Mouse (Mus musculus) embryonic facial prominence, embryonic 11.5 days (tissue): ENCODE data around the gene Mrpl51. TPM values are rescaled to one million over a fixed set of nuclear protein-coding genes. Genes with fewer than 3 reads are reported as not detected.

Experiments used
- ATAC-seq: fragments of 200-750 bp; cut with Nextera tagmentation; replicated peaks from 2 replicates; pipeline ENCODE4 v1.8.0; 2017; ENCODE audit warnings: low read depth; ENCODE audit not compliant: insufficient number of reproducible peaks, low FRiP score, low TSS enrichment
- DNase-seq: peaks from one replicate; pipeline ENCODE4 v3.0.0-alpha.2; 2015; ENCODE audit warnings: low spot score
- H3K27ac ChIP-seq: fragments of 300-500 bp; sonication (generic); replicated peaks from 2 replicates; pipeline ENCODE4 v1.5.1; 2014; ENCODE audit warnings: mild to moderate bottlenecking, low read depth, low read length, control low read depth
- H3K27me3 ChIP-seq: fragments of 300-500 bp; sonication (generic); 2 replicates; pipeline ENCODE4 v1.6.1; 2014; ENCODE audit warnings: mild to moderate bottlenecking, low read length, moderate library complexity, mixed read lengths; ENCODE audit not compliant: control insufficient read depth, insufficient read depth
- H3K36me3 ChIP-seq: fragments of 300-500 bp; sonication (generic); replicated peaks from 2 replicates; pipeline ENCODE4 v1.6.1; 2014; ENCODE audit warnings: low read depth, mild to moderate bottlenecking, low read length, moderate library complexity, mixed read lengths; ENCODE audit not compliant: control insufficient read depth, insufficient read depth
- H3K4me1 ChIP-seq: fragments of 300-500 bp; sonication (generic); 2 replicates; pipeline ENCODE4 v1.6.1; 2014; ENCODE audit warnings: low read length, mixed read lengths; ENCODE audit not compliant: control insufficient read depth, insufficient read depth
- H3K4me2 ChIP-seq: fragments of 300-500 bp; sonication (generic); 2 replicates; pipeline ENCODE4 v1.6.1; 2014; ENCODE audit warnings: low read depth, mild to moderate bottlenecking, control low read depth, low read length, moderate library complexity
- H3K4me3 ChIP-seq: fragments of 300-500 bp; sonication (generic); 2 replicates; pipeline ENCODE4 v1.5.1; 2014; ENCODE audit warnings: low read depth, low read length, control low read depth
- H3K9ac ChIP-seq: fragments of 300-500 bp; sonication (generic); replicated peaks from 2 replicates; pipeline ENCODE4 v1.6.1; 2014; ENCODE audit warnings: mild to moderate bottlenecking, control low read depth, low read length
- H3K9me3 ChIP-seq: fragments of 300-500 bp; sonication (generic); replicated peaks from 2 replicates; pipeline ENCODE4 v1.6.1; 2016; ENCODE audit warnings: mild to moderate bottlenecking, low read length, inconsistent platforms, mixed read lengths; ENCODE audit not compliant: control insufficient read depth
- WGBS: fragments of 180-500 bp; shearing (Covaris S2); extraction: QIAGEN DNeasy Blood & Tissue Kit; methylation state at CpG from one replicate; pipeline ENCODE4 v1.1.7; 2014; 5-methylcytosine and 5-hydroxymethylcytosine counted together
- polyA plus RNA-seq: library from polyadenylated mRNA; unstranded; fragments of >200 nt; fragmentation: Nextera tagmentation; extraction: Ambion mirVana; gene quantifications from 2 replicates; pipeline ENCODE4 v1.2.1, GENCODE M21; 2014

Gene Mrpl51
- polyA plus RNA-seq, 1 experiment from 2014 or later: 205 TPM

DNA sequence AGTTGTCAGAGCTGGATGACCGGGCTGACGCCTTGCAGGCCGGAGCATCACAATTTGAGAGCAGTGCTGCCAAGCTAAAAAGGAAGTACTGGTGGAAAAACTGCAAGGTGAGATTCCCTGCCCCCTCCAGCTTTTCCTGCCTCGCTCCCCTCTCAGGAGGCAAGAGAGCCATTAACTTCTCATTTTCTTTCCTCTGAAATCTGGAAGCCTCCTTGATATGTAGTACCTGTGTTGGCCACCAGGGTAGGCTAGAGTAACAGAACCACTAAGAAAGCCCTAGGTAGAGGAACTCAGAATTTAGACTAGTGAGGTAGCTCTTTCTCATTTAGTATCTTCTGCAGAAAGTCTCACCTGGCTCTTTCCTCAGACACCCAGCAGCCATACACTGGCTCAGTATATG is 27.4 kb downstream of the Mrpl51 start:
- no peak overlapping the region for H3K27ac ChIP-seq
- H3K36me3 ChIP-seq: no peaks in the 10 kb centered on the region
- DNase-seq (peak; percentile 74), ATAC-seq (no peak)
- H3K4me2 ChIP-seq: no peak overlapping the region
- WGBS: 67% methylated on average over 4 of the region's 4 CpGs
- H3K4me3 ChIP-seq: no peak overlapping the region
- H3K9me3 ChIP-seq: no peaks in the 10 kb centered on the region
- H3K4me1 ChIP-seq: no peaks in the 10 kb centered on the region
- peaks cover 2% of the 10 kb centered on the region; the same call in 1 of the 2 replicates for H3K27me3 ChIP-seq
- no peak overlapping the region for H3K9ac ChIP-seq

DNA sequence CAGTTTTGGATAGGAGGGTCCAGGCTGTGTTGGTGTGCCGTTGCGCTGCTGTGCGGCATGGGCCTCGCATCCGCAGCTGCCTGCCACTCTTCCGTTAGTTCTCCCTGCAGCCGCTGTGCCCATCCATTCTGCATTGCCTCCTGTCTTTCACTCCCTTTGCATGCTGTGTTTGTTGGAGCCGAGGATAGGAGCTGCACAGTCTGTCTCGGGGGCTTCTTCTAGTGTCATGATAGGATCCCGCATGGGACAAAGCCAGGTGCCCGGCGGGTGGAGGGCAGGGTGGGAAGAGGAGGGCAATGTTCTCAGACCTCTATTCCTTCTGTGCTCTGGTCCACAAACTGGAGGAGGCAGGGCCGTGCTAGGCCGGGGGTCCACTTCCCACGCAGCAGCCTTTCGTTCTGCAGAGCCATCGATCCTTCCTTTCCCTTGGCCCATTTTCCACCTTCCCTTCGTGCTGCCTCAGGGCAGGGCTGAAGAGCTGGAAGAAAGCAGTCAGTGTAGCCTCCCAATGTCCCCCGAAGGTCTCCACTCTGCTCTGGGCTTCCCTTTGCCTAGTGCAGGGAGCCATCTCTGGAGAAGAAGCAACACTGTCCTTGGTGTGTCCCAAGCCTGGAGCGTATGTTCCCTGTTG is 29.6 kb downstream of the Mrpl51 start:
- Histone ChIP-seq H3K36me3 (no peaks in the 10 kb centered on the region), H3K4me2 (no peak overlapping the region), H3K27me3 (peaks cover 2% of the 10 kb centered on the region; the same call in 1 of the 2 replicates), H3K4me1 (no peaks in the 10 kb centered on the region), H3K4me3 (no peak overlapping the region), H3K9me3 (no peaks in the 10 kb centered on the region), H3K27ac (no peak overlapping the region), H3K9ac (no peak overlapping the region)
- ATAC-seq: no peak
- 89% methylated on average over 20 of the region's 20 CpGs for WGBS
- DNase-seq: no peak

DNA sequence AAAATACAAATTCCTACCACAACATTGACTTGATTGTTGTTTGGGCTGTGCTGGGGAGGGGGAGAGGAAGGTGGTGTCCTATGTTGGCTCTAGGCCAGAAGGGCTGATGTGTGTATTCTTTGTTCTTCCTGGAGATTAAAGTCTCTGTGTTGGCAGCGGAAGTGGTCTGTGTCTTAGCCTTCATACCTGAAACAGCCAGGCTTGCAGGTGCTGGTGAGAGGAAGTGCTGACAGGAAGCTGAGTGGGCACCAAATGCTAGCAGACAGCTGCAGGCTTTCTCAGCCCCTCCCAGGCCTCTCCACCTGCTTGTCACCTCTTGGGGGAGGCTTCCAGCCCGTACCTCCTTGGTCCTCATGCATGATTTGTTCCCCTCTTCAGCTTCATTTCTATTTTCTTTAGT is 30.5 kb downstream of the Mrpl51 start:
- Histone ChIP-seq H3K9ac (no peak overlapping the region), H3K4me2 (no peak overlapping the region), H3K4me3 (no peak overlapping the region), H3K36me3 (no peaks in the 10 kb centered on the region), H3K27ac (no peak overlapping the region), H3K9me3 (no peaks in the 10 kb centered on the region), H3K4me1 (no peaks in the 10 kb centered on the region), H3K27me3 (no peaks in the 10 kb centered on the region)
- WGBS: 69% methylated on average over 2 of the region's 2 CpGs
- ATAC-seq: no peak
- no peak for DNase-seq

DNA sequence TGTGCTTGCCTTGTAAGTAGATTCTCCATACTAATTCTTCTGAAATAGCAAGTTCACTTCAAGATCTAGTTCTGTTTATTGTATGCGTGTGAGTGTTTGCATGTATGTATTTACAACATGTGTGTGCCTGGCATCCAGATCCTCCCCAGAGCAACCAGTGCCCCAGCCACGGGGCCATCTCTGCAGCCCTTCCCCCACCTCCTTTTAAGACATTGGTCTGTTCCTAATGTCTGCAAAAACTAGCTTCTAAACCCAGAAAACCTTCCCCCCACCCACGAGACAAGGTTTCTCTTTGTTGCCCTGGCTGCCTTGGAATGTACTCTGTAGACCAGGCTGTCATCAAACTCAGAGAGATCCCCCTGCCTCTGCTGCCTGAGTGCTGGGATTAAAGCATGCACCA is 31.0 kb downstream of the Mrpl51 start:
- ATAC-seq: no peak
- WGBS: 77% methylated on average over 3 of the region's 3 CpGs
- H3K27me3 ChIP-seq: no peaks in the 10 kb centered on the region
- H3K36me3 ChIP-seq: no peaks in the 10 kb centered on the region
- H3K4me1 ChIP-seq: no peaks in the 10 kb centered on the region
- H3K9me3 ChIP-seq: no peaks in the 10 kb centered on the region
- H3K9ac ChIP-seq: no peak overlapping the region
- H3K4me2 ChIP-seq: no peak overlapping the region
- DNase-seq: no peak
- H3K4me3 ChIP-seq: no peak overlapping the region
- H3K27ac ChIP-seq: no peak overlapping the region

DNA sequence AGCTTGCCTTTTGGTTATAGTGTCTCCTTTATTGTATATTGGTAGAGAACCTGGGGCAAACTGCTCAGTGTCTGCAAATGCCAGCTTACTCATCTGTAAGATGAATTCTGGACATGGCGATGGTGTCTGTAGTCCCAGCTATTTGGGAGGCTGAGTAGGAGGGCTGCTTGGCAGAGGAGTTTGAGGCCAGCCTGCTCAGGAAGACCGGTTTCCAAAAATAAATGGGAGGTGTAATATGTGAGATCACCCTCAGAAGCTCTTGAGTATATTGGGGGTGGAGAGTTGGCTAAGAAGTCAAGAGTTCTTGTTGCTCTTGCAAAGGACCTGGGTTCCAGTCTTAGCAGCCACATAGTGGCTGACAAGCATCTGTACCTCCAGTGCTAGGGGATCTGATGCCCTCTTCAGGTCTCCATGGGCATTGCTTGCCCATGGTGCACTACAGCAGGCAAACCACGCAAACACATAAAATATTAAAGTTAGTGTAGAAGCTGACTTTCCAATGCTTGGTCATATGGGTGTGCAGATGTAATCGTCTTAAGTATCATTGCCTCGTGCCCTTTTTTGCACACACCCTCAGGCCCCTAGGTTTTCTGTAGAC is 34.0 kb downstream of the Mrpl51 start:
- DNase-seq (no peak), ATAC-seq (no peak)
- no peaks in the 10 kb centered on the region for H3K9me3 ChIP-seq
- H3K9ac ChIP-seq: no peak overlapping the region
- H3K27me3 ChIP-seq: no peaks in the 10 kb centered on the region
- H3K4me2 ChIP-seq: no peak overlapping the region
- no peaks in the 10 kb centered on the region for H3K36me3 ChIP-seq
- H3K27ac ChIP-seq: no peak overlapping the region
- 75% methylated on average over 5 of the region's 5 CpGs for WGBS
- no peaks in the 10 kb centered on the region for H3K4me1 ChIP-seq
- H3K4me3 ChIP-seq: no peak overlapping the region

DNA sequence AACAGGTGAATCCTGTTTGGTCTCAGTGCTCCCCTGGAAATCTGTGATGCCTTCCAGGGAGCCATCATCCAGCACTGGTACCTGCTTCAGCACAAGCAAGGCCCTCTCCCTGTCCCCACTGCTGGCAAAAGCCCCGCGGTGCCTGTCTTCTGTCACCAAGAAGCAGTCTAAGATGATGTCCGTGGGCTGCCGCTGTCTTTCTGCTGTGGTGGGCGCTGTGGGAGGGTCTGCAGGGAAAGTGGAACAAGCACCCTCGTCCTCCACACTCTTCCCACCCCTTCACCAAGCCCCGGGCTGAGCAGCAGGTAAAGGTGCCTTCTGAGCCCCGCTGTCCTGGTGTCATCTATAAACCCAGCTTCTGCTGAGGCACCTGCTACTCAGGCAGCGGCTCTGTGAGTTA is 39.0 kb downstream of the Mrpl51 start:
- WGBS: 58% methylated on average over 9 of the region's 9 CpGs
- DNase-seq (no peak), ATAC-seq (no peak)
- Histone ChIP-seq H3K4me1 (peaks cover 2% of the 10 kb centered on the region; the same call in 1 of the 2 replicates), H3K27me3 (no peaks in the 10 kb centered on the region), H3K9me3 (no peaks in the 10 kb centered on the region), H3K36me3 (no peaks in the 10 kb centered on the region), H3K27ac (no peak overlapping the region), H3K9ac (no peak overlapping the region), H3K4me3 (no peak overlapping the region), H3K4me2 (no peak overlapping the region)

DNA sequence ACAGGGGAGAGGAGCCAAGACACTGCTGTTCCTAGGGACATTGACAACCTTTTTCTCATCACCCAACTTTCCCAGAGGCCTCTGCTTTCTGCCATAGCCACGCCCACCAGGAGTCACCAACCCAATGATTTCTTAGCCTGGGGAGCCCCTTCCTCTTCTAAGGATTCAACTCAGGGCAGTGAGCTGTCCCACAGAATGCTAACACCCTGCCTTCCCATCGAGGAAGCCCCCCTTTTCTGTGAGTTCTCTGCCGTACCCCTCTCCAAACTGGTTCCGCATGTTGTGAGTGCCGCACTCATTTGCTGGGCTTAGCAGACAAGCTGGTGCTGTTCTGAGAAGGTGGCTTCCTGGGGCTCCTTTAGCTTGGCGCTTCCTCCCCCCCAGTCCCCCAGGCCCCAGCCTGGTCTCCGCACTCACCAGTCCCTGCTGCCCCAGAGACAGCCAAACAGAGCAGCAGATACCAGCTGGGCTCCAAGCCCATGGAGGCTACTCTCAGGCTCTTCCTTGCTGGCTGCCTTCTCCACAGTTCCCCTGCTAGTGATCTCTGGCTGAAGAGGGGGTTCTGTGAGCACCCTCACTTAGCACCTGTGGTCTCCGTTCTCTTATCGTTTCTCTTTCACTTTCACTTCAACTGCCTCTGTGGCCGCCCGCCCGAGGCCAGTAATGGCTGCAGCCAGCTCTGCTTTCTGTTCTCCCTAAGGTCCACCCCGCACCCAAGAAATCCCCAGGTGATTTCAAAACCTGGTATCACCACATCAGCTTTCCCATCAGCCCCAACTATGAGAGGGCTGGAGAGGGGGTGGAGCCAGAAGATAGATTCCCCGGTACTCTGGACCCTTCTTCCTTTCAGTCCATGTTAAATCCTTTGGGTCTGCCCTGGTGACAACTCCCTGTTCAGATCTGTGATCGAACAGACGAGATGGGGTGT is 39.8 kb downstream of the Mrpl51 start, which contains the start of gene Tapbpl:
TSS of gene Tapbpl (minus strand) at position 744 of the 928 bp plus-strand sequence.
- peak; percentile 68 for DNase-seq
- Histone ChIP-seq H3K4me1 (peaks cover 2% of the 10 kb centered on the region; the same call in 1 of the 2 replicates), H3K4me2 (peak within 1 kb of the TSS; percentile 75), H3K9ac (peak within 1 kb of the TSS; percentile 72), H3K4me3 (peak within 1 kb of the TSS; percentile 36), H3K27ac (no peak within 1 kb of the TSS; the same call in 1 of the 2 replicates), H3K27me3 (no peaks in the 10 kb centered on the region), H3K36me3 (no peaks in the 10 kb centered on the region), H3K9me3 (no peaks in the 10 kb centered on the region)
- 6% methylated on average over 16 of the region's 16 CpGs for WGBS
- ATAC-seq: peak; percentile 49
